Mouse (Mus musculus): ENCODE results near the gene Vmn2r91.
"Not testable (repeated sequence)": the region's sequence is repeated elsewhere in the genome, so short reads cannot be mapped to it uniquely, and the experiment has no call there.

Gene Vmn2r91

GRCm38 (mm10) chr17:18084716-18085115 lies at the start of gene Vmn2r91:
Gene Vmn2r91 (plus strand): TSS chr17:18085016.
- not testable (repeated sequence) for DNase-seq

- no peak for DNase-seq
These were observed 35.7 kb upstream of the Vmn2r91 start, which contains the start of gene Vmn2r124 for GRCm38 (mm10) chr17:18049124-18049523. Gene Vmn2r124 (plus strand): TSS chr17:18049424.

DNA sequence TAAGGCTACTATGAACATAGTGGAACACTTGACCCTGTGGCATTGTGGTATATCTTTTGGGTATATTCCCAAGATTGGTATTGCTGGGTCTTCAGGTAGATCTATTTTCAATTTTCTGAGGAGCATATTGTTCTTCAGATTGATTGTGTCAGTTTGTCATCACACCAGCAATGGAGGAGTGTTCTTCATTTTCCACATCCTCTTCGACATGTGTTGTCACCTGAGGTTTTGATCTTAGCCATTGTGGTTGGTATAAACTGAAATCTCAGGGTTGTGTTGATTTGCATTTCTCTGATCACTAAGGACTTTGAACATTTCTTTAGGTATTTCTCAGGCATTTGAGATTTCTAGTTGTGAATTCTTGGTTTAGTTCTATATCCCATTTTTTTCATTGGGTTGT lies 10.8 kb downstream of the Vmn2r91 start:
- not testable (repeated sequence) for DNase-seq

DNA sequence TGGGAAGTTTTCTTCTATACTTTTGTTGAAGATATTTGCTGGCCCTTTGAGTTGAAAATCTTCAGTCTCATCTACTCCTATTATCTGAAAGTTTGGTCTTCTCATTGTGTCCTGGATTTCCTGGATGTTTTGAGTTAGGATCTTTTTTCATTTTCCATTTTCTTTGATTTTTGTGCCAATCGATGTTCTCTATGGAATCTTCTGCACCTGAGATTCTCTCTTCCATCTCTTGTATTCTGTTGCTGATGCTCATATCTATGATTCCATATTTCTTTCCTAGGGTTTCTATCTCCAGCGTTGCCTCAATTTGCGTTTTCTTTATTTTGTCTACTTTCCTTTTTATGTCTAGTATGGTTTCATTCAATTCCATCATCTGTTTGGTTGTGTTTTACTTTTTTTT lies 17.4 kb downstream of the Vmn2r91 start:
- not testable (repeated sequence) for DNase-seq

GRCm38 (mm10) chr17:18151587-18151986 lies 66.8 kb downstream of the Vmn2r91 start, which contains the start of gene Vmn2r92:
Gene Vmn2r92 (plus strand): TSS chr17:18151887.
- DNase-seq, result not testable (repeated sequence)

DNA sequence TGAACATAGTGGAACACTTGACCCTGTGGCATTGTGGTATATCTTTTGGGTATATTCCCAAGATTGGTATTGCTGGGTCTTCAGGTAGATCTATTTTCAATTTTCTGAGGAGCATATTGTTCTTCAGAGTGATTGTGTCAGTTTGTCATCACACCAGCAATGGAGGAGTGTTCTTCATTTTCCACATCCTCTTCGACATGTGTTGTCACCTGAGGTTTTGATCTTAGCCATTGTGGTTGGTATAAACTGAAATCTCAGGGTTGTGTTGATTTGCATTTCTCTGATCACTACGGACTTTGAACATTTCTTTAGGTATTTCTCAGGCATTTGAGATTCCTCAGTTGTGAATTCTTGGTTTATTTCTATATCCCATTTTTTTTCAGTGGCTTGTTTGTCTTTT lies 76.4 kb downstream of the Vmn2r91 start:
- not testable (repeated sequence) for DNase-seq

All from kidney, adult 11 months (tissue).